Comparison of ENCODE assay signal across 13 mouse cellular contexts in the genomic region with DNA sequence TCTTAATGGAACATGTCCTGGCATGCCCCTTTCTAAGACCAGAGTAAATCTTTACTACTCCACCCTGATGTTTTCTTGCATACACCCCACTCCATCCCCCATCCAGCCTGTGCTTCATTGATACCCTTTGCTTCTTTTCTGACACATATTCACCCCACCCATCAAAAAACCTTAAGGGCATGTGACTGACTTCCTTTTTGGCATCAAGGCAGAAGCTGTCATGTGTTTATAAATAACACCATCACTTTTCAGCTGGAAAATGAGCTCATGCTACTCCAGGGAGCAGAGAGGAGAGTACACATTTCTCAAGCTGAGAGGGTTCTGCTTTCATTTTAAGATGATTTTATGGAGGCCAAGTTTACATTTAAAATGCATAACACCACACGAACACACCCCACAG.
DNase-seq lines count a peak whose midpoint lies in the region; ATAC-seq lines count a peak whose summit lies in the region.
"Had no signal": no experiment of that assay in that cellular context is flagged by ENCODE, and none has a peak within 500 bp of the region (broad histone marks: within the 10 kb centered on the region; RNA-seq: fewer than 3 reads in every experiment).

No protein-coding gene starts in this region.

- WGBS in embryonic facial prominence, embryonic 15.5 days, result 32% methylated on average over 1 of the region's 1 CpGs
- 42% methylated on average over 1 of the region's 1 CpGs for WGBS in lung, embryonic 16.5 days
- WGBS in forebrain, embryonic 12.5 days, result 84% methylated on average over 1 of the region's 1 CpGs

- H3K4me1 ChIP-seq in embryonic facial prominence, embryonic 15.5 days, result no peaks in the 10 kb centered on the region
- H3K4me1 ChIP-seq in lung, embryonic 16.5 days (replicated peaks; ENCODE audit: control insufficient read depth, insufficient read depth, low read length), result no peaks in the 10 kb centered on the region
- no peaks in the 10 kb centered on the region for H3K4me1 ChIP-seq in forebrain, embryonic 12.5 days
- H3K4me1 ChIP-seq: heart, embryonic 13.5 days; intestine, embryonic 15.5 days; liver, embryonic 15.5 days had no signal

- H3K4me2 ChIP-seq in embryonic facial prominence, embryonic 15.5 days (replicated peaks), result no peak overlapping the region
- no peak overlapping the region for H3K4me2 ChIP-seq in lung, embryonic 16.5 days (ENCODE audit: low read depth, low read length)
- no peak overlapping the region for H3K4me2 ChIP-seq in forebrain, embryonic 12.5 days
- H3K4me2 ChIP-seq: heart, embryonic 13.5 days; intestine, embryonic 15.5 days; liver, embryonic 15.5 days had no signal

- DNase-seq in gastrocnemius, postnatal 25 days, result peak; percentile 6
- DNase-seq in gastrocnemius, adult 8-10 months (ENCODE audit: low spot score in 2 of 2), result no peak
- peak; percentile 13 for DNase-seq in 3134 (ENCODE audit: extremely low read depth, insufficient read length, low spot score)
- no peak for DNase-seq in right cerebral cortex, adult 18-20 months
- no peak for DNase-seq in adrenal gland, adult 8-10 months
- DNase-seq: cerebellum, postnatal 14 days; thymus, adult 2 months had no signal

- no peak overlapping the region for H3K9ac ChIP-seq in embryonic facial prominence, embryonic 15.5 days
- no peak overlapping the region for H3K9ac ChIP-seq in lung, embryonic 16.5 days (ENCODE audit: low read length)
- no peak overlapping the region for H3K9ac ChIP-seq in forebrain, embryonic 12.5 days
- H3K9ac ChIP-seq: heart, embryonic 13.5 days; intestine, embryonic 15.5 days; liver, embryonic 15.5 days had no signal

- ATAC-seq in embryonic facial prominence, embryonic 15.5 days (ENCODE audit: insufficient number of reproducible peaks, low FRiP score, low TSS enrichment, low read depth), result no peak
- peak; percentile 79 for ATAC-seq in lung, embryonic 16.5 days (ENCODE audit: low read depth)
- ATAC-seq in forebrain, embryonic 12.5 days (ENCODE audit: low FRiP score), result no peak
- ATAC-seq: intestine, embryonic 15.5 days had no signal

- H3K9me3 ChIP-seq in embryonic facial prominence, embryonic 15.5 days (replicated peaks), result no peaks in the 10 kb centered on the region
- no peaks in the 10 kb centered on the region for H3K9me3 ChIP-seq in lung, embryonic 16.5 days (ENCODE audit: control insufficient read depth, low read length)
- no peaks in the 10 kb centered on the region for H3K9me3 ChIP-seq in forebrain, embryonic 12.5 days
- H3K9me3 ChIP-seq: heart, embryonic 13.5 days; intestine, embryonic 15.5 days; liver, embryonic 15.5 days had no signal

- H3K36me3 ChIP-seq in embryonic facial prominence, embryonic 15.5 days, result no peaks in the 10 kb centered on the region
- no peaks in the 10 kb centered on the region for H3K36me3 ChIP-seq in lung, embryonic 16.5 days (ENCODE audit: control insufficient read depth, insufficient read depth, low read length)
- H3K36me3 ChIP-seq in forebrain, embryonic 12.5 days (replicated peaks), result no peaks in the 10 kb centered on the region
- H3K36me3 ChIP-seq: heart, embryonic 13.5 days; intestine, embryonic 15.5 days; liver, embryonic 15.5 days had no signal

- no peaks in the 10 kb centered on the region for H3K27me3 ChIP-seq in embryonic facial prominence, embryonic 15.5 days
- H3K27me3 ChIP-seq in lung, embryonic 16.5 days (ENCODE audit: control insufficient read depth, insufficient read depth, low read depth, low read length), result no peaks in the 10 kb centered on the region
- no peaks in the 10 kb centered on the region for H3K27me3 ChIP-seq in forebrain, embryonic 12.5 days
- H3K27me3 ChIP-seq: heart, embryonic 13.5 days; intestine, embryonic 15.5 days; liver, embryonic 15.5 days had no signal

- peak overlapping the region; percentile 68 for H3K27ac ChIP-seq in embryonic facial prominence, embryonic 15.5 days (replicated peaks)
- H3K27ac ChIP-seq in lung, embryonic 16.5 days (ENCODE audit: low read length), result peak overlapping the region; percentile 21
- no peak overlapping the region for H3K27ac ChIP-seq in forebrain, embryonic 12.5 days
- H3K27ac ChIP-seq: heart, embryonic 13.5 days; intestine, embryonic 15.5 days; liver, embryonic 15.5 days had no signal

- H3K4me3 ChIP-seq in embryonic facial prominence, embryonic 15.5 days (replicated peaks), result no peak overlapping the region
- H3K4me3 ChIP-seq in lung, embryonic 16.5 days (ENCODE audit: low read length), result no peak overlapping the region
- H3K4me3 ChIP-seq in forebrain, embryonic 12.5 days (replicated peaks), result no peak overlapping the region
- H3K4me3 ChIP-seq: heart, embryonic 13.5 days; intestine, embryonic 15.5 days; liver, embryonic 15.5 days had no signal

Comparison
In these comparisons a context has a peak if more than half of its experiments do, and no peak if none do; other contexts are left out.
1. DNase-seq: peak in gastrocnemius, postnatal 25 days (single experiment) and 3134 (single experiment); none in gastrocnemius, adult 8-10 months (0 of 2), right cerebral cortex, adult 18-20 months (single experiment) and adrenal gland, adult 8-10 months (single experiment).